In genomic region chr12:82188321-82189075, GRCm38 (mm10) we compare ENCODE assay signal across 10 mouse cellular contexts. TPM values are rescaled to one million over a fixed set of nuclear protein-coding genes. Genes with fewer than 3 reads are reported as not detected.
DNase-seq lines count a peak whose midpoint lies in the region; ATAC-seq lines count a peak whose summit lies in the region.
"Had no signal": no experiment of that assay in that cellular context is flagged by ENCODE, and none has a peak within 500 bp of the region (broad histone marks: within the 10 kb centered on the region; RNA-seq: fewer than 3 reads in every experiment).

No protein-coding gene starts in this region.

- no peaks in the 10 kb centered on the region for H3K27me3 ChIP-seq in heart, embryonic 10.5 days (ENCODE audit: insufficient read depth, poor library complexity, severe bottlenecking)
- H3K27me3 ChIP-seq in megakaryocyte, embryonic 14.5 days (replicated peaks) = no peaks in the 10 kb centered on the region
- H3K27me3 ChIP-seq in intestine, embryonic 14.5 days (replicated peaks; ENCODE audit: control insufficient read depth, insufficient read depth, low read length) = no peaks in the 10 kb centered on the region
- no peaks in the 10 kb centered on the region for H3K27me3 ChIP-seq in stomach, embryonic 14.5 days (ENCODE audit: control insufficient read depth, insufficient read depth, low read length)
- H3K27me3 ChIP-seq: liver, embryonic 12.5 days had no signal

- peak overlapping the region; percentile 36 for H3K4me2 ChIP-seq in intestine, embryonic 14.5 days (ENCODE audit: low read length)
- H3K4me2 ChIP-seq in stomach, embryonic 14.5 days (replicated peaks; ENCODE audit: low read depth, low read length) = no peak overlapping the region

- ATAC-seq in megakaryocyte, adult 5-6 weeks (ENCODE audit: poor library complexity, severe bottlenecking) = no peak
- ATAC-seq in intestine, embryonic 14.5 days (replicated peaks; ENCODE audit: low FRiP score, low TSS enrichment, low read depth) = no peak
- no peak; the same call in 1 of the 2 replicates for ATAC-seq in stomach, embryonic 14.5 days (ENCODE audit: insufficient number of reproducible peaks, insufficient read depth, low FRiP score, low read depth)
- ATAC-seq: liver, embryonic 12.5 days had no signal

- no peaks in the 10 kb centered on the region for H3K9me3 ChIP-seq in heart, embryonic 10.5 days
- H3K9me3 ChIP-seq in megakaryocyte, embryonic 14.5 days = no peaks in the 10 kb centered on the region
- no peaks in the 10 kb centered on the region for H3K9me3 ChIP-seq in intestine, embryonic 14.5 days (ENCODE audit: control insufficient read depth, low read length)
- no peaks in the 10 kb centered on the region for H3K9me3 ChIP-seq in stomach, embryonic 14.5 days (ENCODE audit: control insufficient read depth, low read depth, low read length)
- H3K9me3 ChIP-seq: liver, embryonic 12.5 days had no signal

- peak; percentile 47 for DNase-seq in heart, embryonic 10.5 days (ENCODE audit: low spot score)
- DNase-seq in heart, adult 9 months (ENCODE audit: low spot score in 2 of 2) = no peak
- peak; percentile 57 for DNase-seq in intestine, embryonic 14.5 days (ENCODE audit: low spot score)
- no peak for DNase-seq in thymus, postnatal 10 days (ENCODE audit: low spot score in 2 of 2)
- DNase-seq in adrenal gland, postnatal 25 days = no peak
- DNase-seq: cerebellum, adult 18-20 months had no signal

- WGBS in heart, embryonic 10.5 days = 71% methylated on average over 9 of the region's 9 CpGs
- 45% methylated on average over 9 of the region's 9 CpGs for WGBS in intestine, embryonic 14.5 days
- WGBS in stomach, embryonic 14.5 days = 48% methylated on average over 9 of the region's 9 CpGs

- H3K9ac ChIP-seq in intestine, embryonic 14.5 days (ENCODE audit: low read length) = no peak overlapping the region
- no peak overlapping the region for H3K9ac ChIP-seq in stomach, embryonic 14.5 days (replicated peaks; ENCODE audit: low read depth, low read length)
- H3K9ac ChIP-seq: liver, embryonic 12.5 days had no signal

- H3K27ac ChIP-seq in heart, embryonic 10.5 days = peak overlapping the region; percentile 42; the same call in 1 of the 2 replicates
- peak overlapping the region; percentile 71 for H3K27ac ChIP-seq in intestine, embryonic 14.5 days (ENCODE audit: low read depth)
- H3K27ac ChIP-seq in stomach, embryonic 14.5 days (ENCODE audit: low read length) = peak overlapping the region; percentile 64; the same call in 1 of the 2 replicates
- H3K27ac ChIP-seq: liver, embryonic 12.5 days had no signal

- H3K4me1 ChIP-seq in heart, embryonic 10.5 days = peaks cover 70% of the 10 kb centered on the region
- peaks cover 66% of the 10 kb centered on the region for H3K4me1 ChIP-seq in megakaryocyte, embryonic 14.5 days
- H3K4me1 ChIP-seq in intestine, embryonic 14.5 days (replicated peaks; ENCODE audit: control insufficient read depth, insufficient read depth, low read length) = peaks cover 45% of the 10 kb centered on the region
- peaks cover 50% of the 10 kb centered on the region for H3K4me1 ChIP-seq in stomach, embryonic 14.5 days (ENCODE audit: control insufficient read depth, insufficient read depth, low read length)

- H3K4me3 ChIP-seq in heart, embryonic 10.5 days = no peak overlapping the region
- H3K4me3 ChIP-seq in megakaryocyte, embryonic 14.5 days (replicated peaks) = peak overlapping the region; percentile 64
- no peak overlapping the region for H3K4me3 ChIP-seq in intestine, embryonic 14.5 days (ENCODE audit: low read depth, low read length)
- no peak overlapping the region for H3K4me3 ChIP-seq in stomach, embryonic 14.5 days (ENCODE audit: low read depth, low read length)
- H3K4me3 ChIP-seq: liver, embryonic 12.5 days had no signal

- peaks cover 2% of the 10 kb centered on the region; the same call in 1 of the 2 replicates for H3K36me3 ChIP-seq in heart, embryonic 10.5 days
- H3K36me3 ChIP-seq in megakaryocyte, embryonic 14.5 days (replicated peaks; ENCODE audit: low read length) = peaks cover 19% of the 10 kb centered on the region
- H3K36me3 ChIP-seq in intestine, embryonic 14.5 days (ENCODE audit: control insufficient read depth, insufficient read depth, low read length) = no peaks in the 10 kb centered on the region
- no peaks in the 10 kb centered on the region for H3K36me3 ChIP-seq in stomach, embryonic 14.5 days (ENCODE audit: control insufficient read depth, insufficient read depth, low read length)
- H3K36me3 ChIP-seq: liver, embryonic 12.5 days had no signal

RNA-seq across cellular contexts. Expression of gene Sipa1l1, which starts 19.4 kb away (rescaled TPM):
- polyA plus RNA-seq in heart, embryonic 10.5 days (2016; fragmentation: Nextera tagmentation; extraction: Ambion mirVana) = 35.2 and 37.0 TPM in 2 replicates
- 9.3 and 12.0 TPM in 2 replicates for polyA plus RNA-seq in megakaryocyte, embryonic 14.5 days (2012; ENCODE audit: insufficient read depth, low replicate concordance)
- 7.0 and 7.8 TPM in 2 replicates for total RNA-seq in megakaryocyte, adult 5-6 weeks (2015)
- 8.1 and 8.9 TPM in 2 replicates for total RNA-seq in megakaryocyte, adult 5-6 weeks (2017)
- polyA plus RNA-seq in intestine, embryonic 14.5 days (2014; fragmentation: Nextera tagmentation; extraction: Ambion mirVana) = 41.6 and 43.0 TPM in 2 replicates
- 44.0 and 44.2 TPM in 2 replicates for polyA plus RNA-seq in stomach, embryonic 14.5 days (2014; fragmentation: Nextera tagmentation; extraction: Ambion mirVana)
- 30.1 and 30.6 TPM in 2 replicates for total RNA-seq in adrenal gland, postnatal 25 days (2021)

Comparison
In these comparisons a context has a peak if more than half of its experiments do, and no peak if none do; other contexts are left out.
1. DNase-seq: peak in heart, embryonic 10.5 days (single experiment) and intestine, embryonic 14.5 days (single experiment); none in heart, adult 9 months (0 of 2), thymus, postnatal 10 days (0 of 2) and adrenal gland, postnatal 25 days (single experiment).
2. Peak in every context shown above with its lines, with median percentiles within 50 percentile points of each other: H3K27ac ChIP-seq.